Mouse (Mus musculus) spleen, adult 2 months (tissue): ENCODE measurements around the gene Kctd5.

Experiments used
- CTCF ChIP-seq: fragments of 200-500 bp; IDR thresholded peaks from 2 replicates; pipeline ENCODE4 v1.5.1; 2011; ENCODE audit warnings: mild to moderate bottlenecking, inconsistent platforms; ENCODE audit not compliant: insufficient read depth, insufficient read length, insufficient replicate concordance; ENCODE audit errors: extremely low read depth
- POLR2A ChIP-seq: fragments of 200-500 bp; IDR thresholded peaks from 2 replicates; pipeline ENCODE4 v1.6.1; 2011; ENCODE audit warnings: low read depth, low read length, inconsistent platforms

DNA sequence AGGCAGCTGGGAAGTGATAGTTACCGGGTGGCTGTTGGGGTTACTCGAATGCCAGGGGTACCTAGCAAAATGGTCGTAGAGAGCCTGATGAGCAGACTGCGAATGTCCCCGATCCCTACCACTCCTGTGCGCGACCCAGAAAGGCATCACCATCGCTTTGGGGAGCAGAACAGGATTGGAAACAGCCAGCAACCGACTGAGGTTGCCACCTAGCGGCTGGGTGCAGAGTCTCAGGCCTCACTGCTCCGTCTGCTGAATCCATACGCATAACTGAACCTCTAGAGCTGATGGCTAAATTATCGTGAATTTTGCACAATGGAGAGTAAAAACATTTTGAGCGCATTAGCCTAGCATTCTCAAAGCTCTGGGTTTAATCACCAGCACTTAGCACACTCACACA is 57.6 kb downstream of the Kctd5 start:
- TF ChIP-seq CTCF (peak; percentile 37; the same call in 1 of the 2 replicates), POLR2A (no peak)
